Mouse (Mus musculus) embryonic facial prominence, embryonic 14.5 days (tissue): ENCODE data around the gene Gjc2. TPM values are rescaled to one million over a fixed set of nuclear protein-coding genes. Genes with fewer than 3 reads are reported as not detected.

ENCODE experiments used
- polyA plus RNA-seq: library from polyadenylated mRNA; unstranded; fragments of >200 nt; fragmentation: Nextera tagmentation; extraction: Ambion mirVana; gene quantifications from 2 replicates; pipeline ENCODE4 v1.2.1, GENCODE M21; 2014

Gene Gjc2
- polyA plus RNA-seq, 1 experiment from 2014 or later, result 0.29 TPM

Other genes starting within 250 kb of the Gjc2 start
- gene Rnf187, start 244.3 kb downstream of the Gjc2 start, polyA plus RNA-seq, result 256 and 271 TPM in 2 replicates
- 14.9 and 20.8 TPM in 2 replicates for gene Hist3h2ba, start 234.3 kb downstream of the Gjc2 start, polyA plus RNA-seq
- 27.6 and 29.7 TPM in 2 replicates for gene Hist3h2a, start 228.5 kb downstream of the Gjc2 start, polyA plus RNA-seq
- 0.41 and 0.51 TPM in 2 replicates for gene Trim17, start 228.5 kb downstream of the Gjc2 start, polyA plus RNA-seq
- 19.2 and 23.0 TPM in 2 replicates for gene Trim11, start 205.1 kb downstream of the Gjc2 start, polyA plus RNA-seq
- gene Obscn, start 46.8 kb downstream of the Gjc2 start, polyA plus RNA-seq, result 7.9 and 9.2 TPM in 2 replicates
- gene Iba57, start 19.5 kb downstream of the Gjc2 start, polyA plus RNA-seq, result 2.5 and 3.1 TPM in 2 replicates
- gene Guk1, start 9.0 kb upstream of the Gjc2 start, polyA plus RNA-seq, result 114 and 126 TPM in 2 replicates
- gene Mrpl55, start 19.3 kb upstream of the Gjc2 start, polyA plus RNA-seq, result 81.9 and 89.3 TPM in 2 replicates
- gene 2310033P09Rik, start 25.1 kb upstream of the Gjc2 start, polyA plus RNA-seq, result 23.9 and 27.0 TPM in 2 replicates
- 665 and 687 TPM in 2 replicates for gene Arf1, start 45.1 kb upstream of the Gjc2 start, polyA plus RNA-seq
- 0.77 and 0.78 TPM in 2 replicates for gene Wnt3a, start 107.5 kb upstream of the Gjc2 start, polyA plus RNA-seq
- 4.8 and 5.8 TPM in 2 replicates for gene Wnt9a, start 123.7 kb upstream of the Gjc2 start, polyA plus RNA-seq
- not detected in 2 replicates for gene Prss38, start 192.4 kb upstream of the Gjc2 start, polyA plus RNA-seq